In the genomic region with DNA sequence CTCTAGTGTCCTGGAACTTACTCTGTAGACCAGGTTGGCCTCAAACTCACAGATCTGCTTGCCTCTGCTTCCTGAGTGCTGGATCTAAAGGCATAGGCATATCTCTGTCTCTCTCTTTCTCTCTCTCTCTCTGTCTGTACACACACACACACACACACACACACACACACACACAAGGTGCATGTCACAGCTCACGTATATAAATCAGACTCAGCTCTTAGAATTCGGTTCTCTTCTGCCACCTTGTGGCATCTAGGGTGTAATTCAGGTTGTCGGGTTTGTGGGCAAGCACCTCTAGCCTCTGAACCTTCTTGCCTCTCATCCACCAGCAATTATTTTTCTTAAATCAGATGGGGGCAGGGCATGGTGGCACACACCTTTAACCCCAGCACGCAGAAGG, we compare ENCODE assay signal across 7 mouse cellular contexts. TPM values are rescaled to one million over a fixed set of nuclear protein-coding genes. Genes with fewer than 3 reads are reported as not detected.
DNase-seq lines count a peak whose midpoint lies in the region; ATAC-seq and TF ChIP-seq lines count a peak whose summit lies in the region.

No protein-coding gene starts in this region.

- DNase-seq in ES-CJ7 (ENCODE audit: low read depth, low spot score) = peak; percentile 72
- peak; percentile 52 to 62 for DNase-seq in adrenal gland, adult 18-20 months (ENCODE audit: low spot score in 2 of 2)
- peak; percentile 64 for DNase-seq in embryonic facial prominence, embryonic 10.5 days (ENCODE audit: low spot score)
- peak; percentile 62 to 76 for DNase-seq in heart, postnatal 14 days
- peak; percentile 60 to 73 for DNase-seq in layer of hippocampus, adult 2 months (ENCODE audit: low spot score in 2 of 2)
- peak; percentile 86 for DNase-seq in lung, embryonic 14.5 days
- peak; percentile 61 for DNase-seq in right cerebral cortex, adult 18-20 months

- H3K4me1 ChIP-seq in embryonic facial prominence, embryonic 10.5 days = no peaks in the 10 kb centered on the region
- no peaks in the 10 kb centered on the region; the same call in 1 of the 2 replicates for H3K4me1 ChIP-seq in lung, embryonic 14.5 days (ENCODE audit: insufficient read depth)

- no peaks in the 10 kb centered on the region; the same call in 1 of the 2 replicates for H3K9me3 ChIP-seq in embryonic facial prominence, embryonic 10.5 days
- no peaks in the 10 kb centered on the region for H3K9me3 ChIP-seq in lung, embryonic 14.5 days (ENCODE audit: low read depth, low read length)

- TF ChIP-seq CTCF in layer of hippocampus, adult 2 months (conservative IDR thresholded peaks at IDR 0.05) = peak; percentile 79
- peak; percentile 85 for TF ChIP-seq CTCF in lung, embryonic 14.5 days (IDR thresholded peaks at IDR 0.05; ENCODE audit: low read depth)

- 2% methylated on average over 4 of the region's 4 CpGs for WGBS in embryonic facial prominence, embryonic 10.5 days
- WGBS in lung, embryonic 14.5 days = 0% methylated on average over 4 of the region's 4 CpGs

- H3K27me3 ChIP-seq in embryonic facial prominence, embryonic 10.5 days (replicated peaks; ENCODE audit: low read depth, poor library complexity, severe bottlenecking) = no peaks in the 10 kb centered on the region
- no peaks in the 10 kb centered on the region for H3K27me3 ChIP-seq in lung, embryonic 14.5 days (ENCODE audit: insufficient read depth, low read length)

- ATAC-seq in lung, embryonic 14.5 days (ENCODE audit: insufficient read depth) = peak; percentile 24; the same call in 1 of the 2 replicates

- H3K9ac ChIP-seq in lung, embryonic 14.5 days = no peak overlapping the region

- no peak overlapping the region for H3K4me3 ChIP-seq in embryonic facial prominence, embryonic 10.5 days
- no peak overlapping the region for H3K4me3 ChIP-seq in layer of hippocampus, adult 2 months
- no peak overlapping the region for H3K4me3 ChIP-seq in lung, embryonic 14.5 days (ENCODE audit: low read depth, low read length)

- H3K27ac ChIP-seq in embryonic facial prominence, embryonic 10.5 days (replicated peaks) = no peak overlapping the region
- no peak overlapping the region for H3K27ac ChIP-seq in layer of hippocampus, adult 2 months
- H3K27ac ChIP-seq in lung, embryonic 14.5 days (ENCODE audit: low read depth) = no peak overlapping the region

- no peak overlapping the region for H3K4me2 ChIP-seq in lung, embryonic 14.5 days

- no peaks in the 10 kb centered on the region for H3K36me3 ChIP-seq in embryonic facial prominence, embryonic 10.5 days (replicated peaks)
- H3K36me3 ChIP-seq in lung, embryonic 14.5 days (ENCODE audit: insufficient read depth) = no peaks in the 10 kb centered on the region

- intact Hi-C loops in heart, postnatal 14 days (cut with DNase I) = loop anchor here (2.0 to 5.0 kb wide), 2 partner anchors 96 to 466 kb away; no protein-coding TSS in a partner anchor

RNA-seq across cellular contexts. Expression of gene Gm10382, which starts 20.6 kb away (rescaled TPM):
- under 1 TPM; 0.42 to 0.50 TPM for total RNA-seq in adrenal gland, adult 18-20 months (2021)
- 0.53 and 0.60 TPM in 2 replicates for polyA plus RNA-seq in embryonic facial prominence, embryonic 10.5 days (2016; fragmentation: Nextera tagmentation; extraction: Ambion mirVana)
- under 1 TPM in 1 of 2 experiments, not detected in 1; 0.24 TPM for total RNA-seq in heart, postnatal 14 days (2021)
- total RNA-seq in layer of hippocampus, adult 2 months (2021) = not detected
- 0.45 and 0.46 TPM in 2 replicates for polyA plus RNA-seq in lung, embryonic 14.5 days (2014; fragmentation: Nextera tagmentation; extraction: Ambion mirVana)

RNA-seq across cellular contexts. Expression of gene Ubc, which starts 21.4 kb away (rescaled TPM):
- 1,000 to 10,000 TPM; 1,721 to 2,004 TPM for total RNA-seq in adrenal gland, adult 18-20 months (2021)
- polyA plus RNA-seq in embryonic facial prominence, embryonic 10.5 days (2016; fragmentation: Nextera tagmentation; extraction: Ambion mirVana) = 957 and 988 TPM in 2 replicates
- total RNA-seq in heart, postnatal 14 days (2021) = 1,000 to 10,000 TPM in 1 of 2 experiments, 100 to 1,000 TPM in 1; 947 to 1,009 TPM
- total RNA-seq in layer of hippocampus, adult 2 months (2021) = 100 to 1,000 TPM; 713 to 818 TPM
- 1,057 and 1,103 TPM in 2 replicates for polyA plus RNA-seq in lung, embryonic 14.5 days (2014; fragmentation: Nextera tagmentation; extraction: Ambion mirVana)

RNA-seq across cellular contexts. Expression of gene Scarb1, which starts 27.7 kb away (rescaled TPM):
- total RNA-seq in adrenal gland, adult 18-20 months (2021) = 1,000 to 10,000 TPM; 2,973 to 3,724 TPM
- polyA plus RNA-seq in embryonic facial prominence, embryonic 10.5 days (2016; fragmentation: Nextera tagmentation; extraction: Ambion mirVana) = 43.2 and 47.3 TPM in 2 replicates
- 10 to 100 TPM; 60.1 to 77.5 TPM for total RNA-seq in heart, postnatal 14 days (2021)
- 10 to 100 TPM; 34.5 to 35.1 TPM for total RNA-seq in layer of hippocampus, adult 2 months (2021)
- polyA plus RNA-seq in lung, embryonic 14.5 days (2014; fragmentation: Nextera tagmentation; extraction: Ambion mirVana) = 51.4 and 58.0 TPM in 2 replicates

Comparison
In these comparisons a context has a peak if more than half of its experiments do, and no peak if none do; other contexts are left out.
1. RNA of gene Scarb1, which starts 27.7 kb away (total RNA-seq): 2,973 to 3,724 TPM in adrenal gland, adult 18-20 months; 60.1 to 77.5 TPM in heart, postnatal 14 days and 34.5 to 35.1 TPM in layer of hippocampus, adult 2 months; every median in the first group is over 10 times any median in the second.
2. Peak in every context shown above with its lines, with median percentiles within 50 percentile points of each other: DNase-seq.